In genomic region chr3:58418724-58419705, GRCm38 (mm10) we compare ENCODE assay signal across 9 mouse cellular contexts. TPM values are rescaled to one million over a fixed set of nuclear protein-coding genes. Genes with fewer than 3 reads are reported as not detected.
DNase-seq lines count a peak whose midpoint lies in the region; ATAC-seq lines count a peak whose summit lies in the region.
"Had no signal": no experiment of that assay in that cellular context is flagged by ENCODE, and none has a peak within 500 bp of the region (broad histone marks: within the 10 kb centered on the region; RNA-seq: fewer than 3 reads in every experiment).

No protein-coding gene starts in this region.

- H3K4me3 ChIP-seq in neural tube, embryonic 11.5 days (ENCODE audit: low read depth, low read length) = peak overlapping the region; percentile 98
- H3K4me3 ChIP-seq in forebrain, embryonic 10.5 days = peak overlapping the region; percentile 99
- H3K4me3 ChIP-seq in limb, embryonic 13.5 days = peak overlapping the region; percentile 98
- peak overlapping the region; percentile 32 for H3K4me3 ChIP-seq in stomach, embryonic 15.5 days (replicated peaks)

- no peaks in the 10 kb centered on the region for H3K36me3 ChIP-seq in neural tube, embryonic 11.5 days (ENCODE audit: control insufficient read depth, insufficient read depth, low read length)
- H3K36me3 ChIP-seq in forebrain, embryonic 10.5 days (replicated peaks) = peaks cover 10% of the 10 kb centered on the region
- H3K36me3 ChIP-seq in limb, embryonic 13.5 days = no peaks in the 10 kb centered on the region; the same call in 1 of the 2 replicates
- no peaks in the 10 kb centered on the region for H3K36me3 ChIP-seq in stomach, embryonic 15.5 days

- no peak for ATAC-seq in neural tube, embryonic 11.5 days (ENCODE audit: insufficient read depth, low FRiP score, low TSS enrichment)
- no peak for ATAC-seq in limb, embryonic 13.5 days (ENCODE audit: low FRiP score, low read depth)
- ATAC-seq in stomach, embryonic 15.5 days (ENCODE audit: insufficient read depth, low FRiP score, low read depth) = no peak

- peak overlapping the region; percentile 98 for H3K4me2 ChIP-seq in neural tube, embryonic 11.5 days (ENCODE audit: low read depth)
- H3K4me2 ChIP-seq in limb, embryonic 13.5 days (replicated peaks) = peak overlapping the region; percentile 100
- peak overlapping the region; percentile 91 for H3K4me2 ChIP-seq in stomach, embryonic 15.5 days

- H3K4me1 ChIP-seq in neural tube, embryonic 11.5 days (ENCODE audit: control insufficient read depth, insufficient read depth, low read length) = peaks cover 8% of the 10 kb centered on the region; the same call in 1 of the 2 replicates
- H3K4me1 ChIP-seq in forebrain, embryonic 10.5 days = peaks cover 56% of the 10 kb centered on the region
- peaks cover 15% of the 10 kb centered on the region for H3K4me1 ChIP-seq in limb, embryonic 13.5 days
- no peaks in the 10 kb centered on the region for H3K4me1 ChIP-seq in stomach, embryonic 15.5 days

- H3K9me3 ChIP-seq in neural tube, embryonic 11.5 days (ENCODE audit: control insufficient read depth, low read length) = no peaks in the 10 kb centered on the region
- H3K9me3 ChIP-seq in forebrain, embryonic 10.5 days = no peaks in the 10 kb centered on the region
- no peaks in the 10 kb centered on the region for H3K9me3 ChIP-seq in limb, embryonic 13.5 days
- H3K9me3 ChIP-seq in stomach, embryonic 15.5 days = no peaks in the 10 kb centered on the region

- DNase-seq in neural tube, embryonic 11.5 days (ENCODE audit: low spot score) = no peak
- no peak for DNase-seq in neural tube, embryonic 10.5 days (ENCODE audit: extremely low spot score, low spot score)
- no peak for DNase-seq in forebrain, embryonic 10.5 days (ENCODE audit: extremely low spot score, low spot score)
- no peak for DNase-seq in thymus, postnatal 4 days
- no peak for DNase-seq in lung, postnatal 14 days
- no peak for DNase-seq in kidney, adult 8-10 months
- DNase-seq: retina, postnatal 1 day had no signal

- no peaks in the 10 kb centered on the region for H3K27me3 ChIP-seq in neural tube, embryonic 11.5 days (ENCODE audit: control insufficient read depth, insufficient read depth, low read length)
- H3K27me3 ChIP-seq in forebrain, embryonic 10.5 days (ENCODE audit: poor library complexity, severe bottlenecking) = no peaks in the 10 kb centered on the region
- H3K27me3 ChIP-seq in limb, embryonic 13.5 days = no peaks in the 10 kb centered on the region
- H3K27me3 ChIP-seq in stomach, embryonic 15.5 days (replicated peaks) = no peaks in the 10 kb centered on the region

- 41% methylated on average over 5 of the region's 5 CpGs for WGBS in neural tube, embryonic 11.5 days
- 50% methylated on average over 5 of the region's 5 CpGs for WGBS in forebrain, embryonic 10.5 days
- 29% methylated on average over 5 of the region's 5 CpGs for WGBS in limb, embryonic 13.5 days
- 26% methylated on average over 5 of the region's 5 CpGs for WGBS in stomach, embryonic 15.5 days

- no peak overlapping the region for H3K27ac ChIP-seq in neural tube, embryonic 11.5 days (ENCODE audit: low read depth, low read length)
- no peak overlapping the region for H3K27ac ChIP-seq in forebrain, embryonic 10.5 days
- H3K27ac ChIP-seq in limb, embryonic 13.5 days = no peak overlapping the region
- H3K27ac ChIP-seq in stomach, embryonic 15.5 days = no peak overlapping the region

- no peak overlapping the region for H3K9ac ChIP-seq in neural tube, embryonic 11.5 days (ENCODE audit: low read length)
- H3K9ac ChIP-seq in limb, embryonic 13.5 days = peak overlapping the region; percentile 58; the same call in 1 of the 2 replicates
- H3K9ac ChIP-seq in stomach, embryonic 15.5 days = no peak overlapping the region

RNA-seq across cellular contexts. Expression of gene Tsc22d2, which starts 4.5 kb away (rescaled TPM):
- polyA plus RNA-seq in neural tube, embryonic 11.5 days (2014; fragmentation: Nextera tagmentation; extraction: Ambion mirVana) = 12.1 and 13.6 TPM in 2 replicates
- polyA plus RNA-seq in forebrain, embryonic 10.5 days (2016; fragmentation: Nextera tagmentation; extraction: Ambion mirVana) = 6.3 and 6.6 TPM in 2 replicates
- 11.3 and 12.2 TPM in 2 replicates for polyA plus RNA-seq in limb, embryonic 13.5 days (2015; fragmentation: Nextera tagmentation; extraction: Ambion mirVana)
- 10.5 and 11.0 TPM in 2 replicates for polyA plus RNA-seq in stomach, embryonic 15.5 days (2015; fragmentation: Nextera tagmentation; extraction: Ambion mirVana)

Comparison
In these comparisons a context has a peak if more than half of its experiments do, and no peak if none do; other contexts are left out.
1. H3K4me3 ChIP-seq: peak in every context shown above with its lines; median percentile 99 in forebrain, embryonic 10.5 days; 98 in neural tube, embryonic 11.5 days; 98 in limb, embryonic 13.5 days; 32 in stomach, embryonic 15.5 days.